Mouse (Mus musculus): ENCODE measurements around the gene Endog.

DNA sequence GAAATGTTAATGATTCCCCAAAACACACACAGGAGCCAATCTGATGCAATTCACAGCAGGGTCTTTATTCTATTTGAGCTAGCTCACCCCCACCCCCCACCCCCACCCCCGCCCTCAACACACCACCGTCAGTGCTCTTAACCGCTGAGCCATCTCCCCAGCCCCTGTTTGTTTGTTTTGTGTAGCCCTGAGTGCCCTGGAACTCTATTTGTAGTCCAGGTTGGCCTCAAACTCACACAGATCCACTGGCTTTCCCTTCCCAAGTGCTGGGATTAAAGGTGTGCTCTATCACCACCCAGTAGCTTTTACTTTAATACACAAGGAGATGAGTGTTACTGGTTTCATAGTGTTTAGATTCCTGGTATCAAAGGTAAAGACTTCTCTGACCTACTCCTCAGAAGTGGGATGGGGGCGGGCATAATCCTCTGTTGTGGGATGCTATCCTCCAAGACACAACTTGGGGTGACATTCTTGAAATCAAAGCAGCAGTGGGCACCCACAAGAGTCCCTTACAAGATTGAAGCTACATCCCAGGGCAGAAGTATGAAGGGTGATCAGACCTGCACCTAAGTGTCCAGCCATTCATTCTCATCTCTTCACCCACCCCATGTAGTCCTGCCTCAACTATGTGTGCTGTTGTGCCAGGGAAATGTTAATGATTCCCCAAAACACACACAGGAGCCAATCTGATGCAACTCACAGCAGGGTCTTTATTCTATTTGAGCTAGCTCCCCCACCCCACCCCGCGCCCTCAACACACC lies 40.3 kb downstream of the Endog start:
- TF ChIP-seq POLR2A (IDR thresholded peaks at IDR 0.05; ENCODE audit: borderline replicate concordance, insufficient read depth, low read length) (no peak), CTCF (IDR thresholded peaks at IDR 0.05; ENCODE audit: borderline replicate concordance, insufficient read depth, low read depth, low read length) (no peak)

All from cerebellum, adult 2 months (tissue).